Mouse (Mus musculus): Measurements from ENCODE around the gene Dnajc22.
A peak's percentile ranks its signal among the peaks of the same experiment; 100 is the strongest.

The Dnajc22 gene

GRCm38 (mm10) chr15:99116539-99116938 is 23.6 kb downstream of the Dnajc22 start:
- DNase-seq: no peak

- DNase-seq: no peak
Measured at GRCm38 (mm10) chr15:99120814-99121213, 27.8 kb downstream of the Dnajc22 start.

- no peak for DNase-seq
Measured at GRCm38 (mm10) chr15:99122642-99123041, 29.7 kb downstream of the Dnajc22 start.

GRCm38 (mm10) chr15:99125711-99126080 is 32.7 kb downstream of the Dnajc22 start, which contains the start of gene Spats2:
TSS of gene Spats2 (plus strand) at chr15:99125916.
- no peak for DNase-seq

- DNase-seq: peak; percentile 91 to 95
Measured at GRCm38 (mm10) chr15:99126081-99126815, 33.3 kb downstream of the Dnajc22 start.

- DNase-seq: no peak
Measured at GRCm38 (mm10) chr15:99126816-99127365, 33.9 kb downstream of the Dnajc22 start.

GRCm38 (mm10) chr15:99127851-99128522 is 35.0 kb downstream of the Dnajc22 start:
- no peak for DNase-seq

- DNase-seq: no peak
Measured at GRCm38 (mm10) chr15:99129441-99129840, 36.5 kb downstream of the Dnajc22 start.

GRCm38 (mm10) chr15:99129956-99130910 is 37.3 kb downstream of the Dnajc22 start:
- DNase-seq: no peak

- no peak for DNase-seq
Measured at GRCm38 (mm10) chr15:99138389-99138788, 45.4 kb downstream of the Dnajc22 start.

- peak; percentile 73 to 75 for DNase-seq
Measured at GRCm38 (mm10) chr15:99139669-99140068, 46.7 kb downstream of the Dnajc22 start.

- DNase-seq: no peak
Measured at GRCm38 (mm10) chr15:99150516-99150915, 57.5 kb downstream of the Dnajc22 start.

- DNase-seq: no peak
Measured at GRCm38 (mm10) chr15:99151324-99151723, 58.4 kb downstream of the Dnajc22 start.

- no peak for DNase-seq
Measured at GRCm38 (mm10) chr15:99153466-99153865, 60.5 kb downstream of the Dnajc22 start.

All from cerebellum, postnatal 10 days (tissue).